26 mouse cellular contexts compared by ENCODE assay signal in genomic region chr10:52264162-52264561, GRCm38 (mm10). TPM values are rescaled to one million over a fixed set of nuclear protein-coding genes. Genes with fewer than 3 reads are reported as not detected.
DNase-seq lines count a peak whose midpoint lies in the region; ATAC-seq and TF ChIP-seq lines count a peak whose summit lies in the region.
"Had no signal": no experiment of that assay in that cellular context is flagged by ENCODE, and none has a peak within 500 bp of the region (broad histone marks: within the 10 kb centered on the region; RNA-seq: fewer than 3 reads in every experiment).

No protein-coding gene starts in this region.

- H3K27ac ChIP-seq in kidney, adult 2 months (ENCODE audit: insufficient read depth, low read depth, low read length) = no peak overlapping the region
- no peak overlapping the region for H3K27ac ChIP-seq in kidney, embryonic 16.5 days (ENCODE audit: low read length)
- H3K27ac ChIP-seq: forebrain, embryonic 10.5 days; forebrain, embryonic 13.5 days; heart, adult 2 months; heart, embryonic 10.5 days; heart, embryonic 13.5 days; hindbrain, embryonic 14.5 days; hindbrain, postnatal 0 days had no signal

- H3K4me1 ChIP-seq in kidney, adult 2 months (ENCODE audit: control insufficient read depth, insufficient read depth, low read length) = peaks cover 7% of the 10 kb centered on the region; the same call in 1 of the 2 replicates
- no peaks in the 10 kb centered on the region for H3K4me1 ChIP-seq in kidney, embryonic 16.5 days (ENCODE audit: insufficient read depth, low read length)
- H3K4me1 ChIP-seq: forebrain, embryonic 10.5 days; heart, embryonic 10.5 days; heart, embryonic 13.5 days had no signal

- TF ChIP-seq POLR2A in kidney, adult 2 months (IDR thresholded peaks at IDR 0.05; ENCODE audit: low read depth, low read length) = no peak

- ATAC-seq in kidney, embryonic 16.5 days (ENCODE audit: low FRiP score, low TSS enrichment) = no peak
- ATAC-seq in Patski = peak; percentile 74
- ATAC-seq: forebrain, embryonic 13.5 days; forebrain, embryonic 16.5 days; hindbrain, postnatal 0 days had no signal

- H3K27me3 ChIP-seq in kidney, adult 2 months (replicated peaks; ENCODE audit: control insufficient read depth, insufficient read depth, low read length) = no peaks in the 10 kb centered on the region
- H3K27me3 ChIP-seq in kidney, embryonic 16.5 days (ENCODE audit: insufficient read depth, low read length) = no peaks in the 10 kb centered on the region
- H3K27me3 ChIP-seq in Patski = no peaks in the 10 kb centered on the region
- H3K27me3 ChIP-seq: CH12.LX; forebrain, embryonic 13.5 days; heart, embryonic 13.5 days had no signal

- H3K9ac ChIP-seq in kidney, embryonic 16.5 days (replicated peaks; ENCODE audit: low read length) = no peak overlapping the region
- H3K9ac ChIP-seq: forebrain, embryonic 13.5 days; heart, embryonic 13.5 days; hindbrain, embryonic 14.5 days had no signal

- TF ChIP-seq CTCF in kidney, adult 2 months (conservative IDR thresholded peaks at IDR 0.05; ENCODE audit: insufficient read depth, insufficient read length, low read depth, low read length) = no peak
- TF ChIP-seq CTCF in Patski (IDR thresholded peaks at IDR 0.05) = no peak

- CTCF ChIA-PET in Patski (lab: Charles Lee) = no interaction called here

- no peak overlapping the region for H3K4me2 ChIP-seq in kidney, embryonic 16.5 days (replicated peaks; ENCODE audit: low read depth, low read length)
- H3K4me2 ChIP-seq: forebrain, embryonic 13.5 days; heart, embryonic 13.5 days; hindbrain, embryonic 14.5 days had no signal

- peak; percentile 74 for DNase-seq in kidney, adult 2 months
- DNase-seq in kidney, postnatal 14 days = peak; percentile 44
- no peak for DNase-seq in kidney, postnatal 10 days
- no peak for DNase-seq in Patski (ENCODE audit: low read depth, low spot score)
- DNase-seq in urinary bladder, postnatal 10 days (ENCODE audit: low spot score) = no peak
- DNase-seq: adrenal gland, postnatal 10 days; adrenal gland, postnatal 36 days; B cell, adult 2 months; cerebellum, adult 18-20 months; cerebellum, adult 9-10 months; cerebellum, postnatal 14 days; gastrocnemius, postnatal 10 days; gastrocnemius, postnatal 36 days; heart, adult 2 months; heart, postnatal 14 days; heart, postnatal 4 days had no signal

- H3K4me3 ChIP-seq in kidney, adult 2 months (ENCODE audit: insufficient read depth, low read depth, low read length) = no peak overlapping the region
- H3K4me3 ChIP-seq in kidney, embryonic 16.5 days (ENCODE audit: low read length) = no peak overlapping the region
- H3K4me3 ChIP-seq: forebrain, embryonic 10.5 days; forebrain, embryonic 13.5 days; heart, adult 2 months; heart, embryonic 10.5 days; heart, embryonic 13.5 days had no signal

- no peaks in the 10 kb centered on the region; the same call in 1 of the 2 replicates for H3K36me3 ChIP-seq in kidney, adult 2 months (ENCODE audit: control insufficient read depth, insufficient read depth, low read length)
- H3K36me3 ChIP-seq in kidney, embryonic 16.5 days (ENCODE audit: insufficient read depth, low read length) = peaks cover 15% of the 10 kb centered on the region; the same call in 1 of the 2 replicates
- H3K36me3 ChIP-seq: G1E had no signal

- in situ Hi-C loops in Patski (cut with MboI; ENCODE audit: low pct_unique_long_range_greater_than_20kb) = no loop called here

- no peaks in the 10 kb centered on the region for H3K9me3 ChIP-seq in kidney, embryonic 16.5 days (ENCODE audit: low read length)
- H3K9me3 ChIP-seq: forebrain, embryonic 10.5 days; forebrain, embryonic 13.5 days; G1E; heart, embryonic 10.5 days; heart, embryonic 13.5 days had no signal

- POLR2A ChIA-PET in Patski (lab: Charles Lee) = no interaction called here

- WGBS in kidney, adult 2 months = 49% methylated on average over 5 of the region's 5 CpGs
- 80% methylated on average over 5 of the region's 5 CpGs for WGBS in kidney, embryonic 16.5 days

RNA-seq across cellular contexts. Expression of gene Dcbld1, which starts 30.7 kb away (rescaled TPM):
- polyA plus RNA-seq in kidney, adult 2 months (2012; rRNA removed) = 10.3 and 11.7 TPM in 2 replicates
- polyA plus RNA-seq in kidney, embryonic 16.5 days (2015; fragmentation: Nextera tagmentation; extraction: Ambion mirVana) = 32.5 and 33.2 TPM in 2 replicates
- polyA plus RNA-seq in Patski (2021) = 9.1 TPM
- polyA plus RNA-seq: G1E had no signal

Comparison
In these comparisons a context has a peak if more than half of its experiments do, and no peak if none do; other contexts are left out.
1. DNase-seq: peak in kidney, adult 2 months (single experiment) and kidney, postnatal 14 days (single experiment); none in kidney, postnatal 10 days (single experiment), Patski (single experiment) and urinary bladder, postnatal 10 days (single experiment).